Mouse (Mus musculus) forebrain, embryonic 13.5 days (tissue): ENCODE results near the gene Dctn1. TPM values are rescaled to one million over a fixed set of nuclear protein-coding genes. Genes with fewer than 3 reads are reported as not detected.
A peak's percentile ranks its signal among the peaks of the same experiment; 100 is the strongest.

Experiments used
- ATAC-seq: fragments of 200-750 bp; cut with Nextera tagmentation; 2 replicates; pipeline ENCODE4 v1.8.0; 2017
- H3K27ac ChIP-seq: fragments of 300-500 bp; sonication (generic); 2 replicates; pipeline ENCODE4 v1.5.1; 2015; ENCODE audit warnings: inconsistent platforms, mild to moderate bottlenecking, moderate library complexity
- H3K27me3 ChIP-seq: fragments of 300-500 bp; sonication (generic); 2 replicates; pipeline ENCODE4 v1.6.1; 2015; ENCODE audit warnings: mild to moderate bottlenecking, inconsistent platforms
- H3K36me3 ChIP-seq: fragments of 300-500 bp; sonication (generic); 2 replicates; pipeline ENCODE4 v1.6.1; 2015; ENCODE audit warnings: mild to moderate bottlenecking, inconsistent platforms; ENCODE audit not compliant: poor library complexity, severe bottlenecking
- H3K4me1 ChIP-seq: fragments of 300-500 bp; sonication (generic); 2 replicates; pipeline ENCODE4 v1.6.1; 2015; ENCODE audit warnings: inconsistent platforms
- H3K4me2 ChIP-seq: fragments of 300-500 bp; sonication (generic); 2 replicates; pipeline ENCODE4 v1.6.1; 2015; ENCODE audit warnings: inconsistent platforms, mild to moderate bottlenecking, moderate library complexity
- H3K4me3 ChIP-seq: fragments of 300-500 bp; sonication (generic); 2 replicates; pipeline ENCODE4 v1.5.1; 2015; ENCODE audit warnings: mild to moderate bottlenecking, inconsistent platforms
- H3K9ac ChIP-seq: fragments of 300-500 bp; sonication (generic); 2 replicates; pipeline ENCODE4 v1.6.1; 2015; ENCODE audit warnings: mild to moderate bottlenecking, inconsistent platforms
- H3K9me3 ChIP-seq: fragments of 300-500 bp; sonication (generic); replicated peaks from 2 replicates; pipeline ENCODE4 v1.6.1; 2016; ENCODE audit warnings: inconsistent platforms
- WGBS: fragments of 180-500 bp; shearing (Covaris S2); methylation state at CpG from one replicate; pipeline ENCODE4 v1.1.7; 2015; 5-methylcytosine and 5-hydroxymethylcytosine counted together
- polyA plus RNA-seq: library from polyadenylated mRNA; unstranded; fragments of >200 nt; fragmentation: Nextera tagmentation; extraction: Ambion mirVana; gene quantifications from 2 replicates; pipeline ENCODE4 v1.2.1, GENCODE M21; 2015

The Dctn1 gene
- polyA plus RNA-seq, 1 experiment from 2014 or later: 108 TPM

DNA sequence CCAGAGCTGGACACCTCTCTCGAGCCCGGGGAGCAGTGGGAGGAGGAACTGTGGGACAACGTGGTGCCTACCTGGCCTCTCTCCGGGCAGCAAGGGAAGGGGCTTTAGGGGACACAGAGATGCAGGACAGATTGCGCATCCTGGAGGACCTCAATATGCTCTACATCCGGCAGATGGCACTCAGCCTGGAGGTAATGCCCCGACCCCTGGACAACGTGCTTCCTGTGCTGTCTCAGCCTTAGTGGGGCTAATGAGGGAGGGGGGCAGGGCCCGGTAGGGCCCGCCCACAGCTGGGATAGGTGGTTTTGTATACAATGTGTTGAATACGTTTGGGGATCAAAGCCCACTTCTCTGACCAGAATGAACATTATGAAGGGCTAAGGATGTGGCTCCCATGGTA is 27.7 kb upstream of the Dctn1 start:
- H3K9ac ChIP-seq: peak overlapping the region; percentile 70
- H3K27ac ChIP-seq: peak overlapping the region; percentile 78
- peak overlapping the region; percentile 41 for H3K4me3 ChIP-seq
- H3K9me3 ChIP-seq: no peaks in the 10 kb centered on the region
- 2% methylated on average over 11 of the region's 11 CpGs for WGBS
- H3K4me1 ChIP-seq: peaks cover 41% of the 10 kb centered on the region
- no peaks in the 10 kb centered on the region for H3K36me3 ChIP-seq
- peak overlapping the region; percentile 67 for H3K4me2 ChIP-seq
- peak; percentile 10; the same call in 1 of the 2 replicates for ATAC-seq
- peaks cover 32% of the 10 kb centered on the region for H3K27me3 ChIP-seq

- Histone ChIP-seq H3K27me3 (peaks cover 24% of the 10 kb centered on the region), H3K9ac (no peak overlapping the region), H3K9me3 (no peaks in the 10 kb centered on the region), H3K4me1 (peaks cover 41% of the 10 kb centered on the region), H3K27ac (no peak overlapping the region), H3K4me3 (no peak overlapping the region), H3K4me2 (no peak overlapping the region), H3K36me3 (no peaks in the 10 kb centered on the region)
- no peak for ATAC-seq
- WGBS: 93% methylated on average over 8 of the region's 8 CpGs
These were observed 25.7 kb upstream of the Dctn1 start for GRCm38 (mm10) chr6:83140044-83140443.

- peaks cover 30% of the 10 kb centered on the region for H3K4me1 ChIP-seq
- H3K36me3 ChIP-seq: no peaks in the 10 kb centered on the region
- no peak for ATAC-seq
- H3K4me2 ChIP-seq: peak overlapping the region; percentile 65
- no peaks in the 10 kb centered on the region for H3K9me3 ChIP-seq
- H3K9ac ChIP-seq: peak overlapping the region; percentile 62
- H3K4me3 ChIP-seq: no peak overlapping the region
- peaks cover 8% of the 10 kb centered on the region for H3K27me3 ChIP-seq
- H3K27ac ChIP-seq: no peak overlapping the region
- WGBS: 31% methylated on average over 4 of the region's 4 CpGs
These were observed 24.1 kb upstream of the Dctn1 start for GRCm38 (mm10) chr6:83141636-83142035.

DNA sequence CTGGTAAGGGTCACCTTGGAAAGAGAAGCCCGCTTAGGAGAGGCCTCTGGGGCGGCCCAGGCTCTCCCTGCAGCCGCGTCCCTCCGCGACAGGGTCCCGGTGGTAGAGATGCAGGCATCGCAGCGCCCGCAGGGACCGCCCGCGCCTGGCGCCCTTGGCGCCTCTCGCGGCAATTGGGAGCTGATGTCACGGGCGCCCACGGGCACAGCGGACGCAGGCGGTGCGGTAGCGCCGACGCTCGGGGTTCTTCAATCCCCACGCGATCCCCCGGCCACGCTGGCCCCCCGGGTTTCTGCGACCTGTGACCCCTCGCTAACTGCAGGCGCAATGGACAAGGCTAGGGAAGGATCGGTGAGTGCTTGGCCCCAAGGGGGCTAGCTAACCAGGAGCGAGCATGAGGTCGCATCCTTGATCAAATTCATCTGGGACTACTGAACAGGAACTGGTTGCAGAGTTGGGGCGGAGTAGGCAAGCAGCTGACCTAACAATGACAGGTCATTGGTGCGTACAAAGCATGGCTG is 23.4 kb upstream of the Dctn1 start:
- H3K4me2 ChIP-seq: peak overlapping the region; percentile 65
- 4% methylated on average over 41 of the region's 41 CpGs for WGBS
- H3K27me3 ChIP-seq: peaks cover 7% of the 10 kb centered on the region
- peaks cover 23% of the 10 kb centered on the region for H3K4me1 ChIP-seq
- peak overlapping the region; percentile 34 for H3K4me3 ChIP-seq
- no peaks in the 10 kb centered on the region for H3K36me3 ChIP-seq
- H3K9ac ChIP-seq: peak overlapping the region; percentile 62
- H3K27ac ChIP-seq: no peak overlapping the region
- H3K9me3 ChIP-seq: no peaks in the 10 kb centered on the region
- no peak for ATAC-seq

DNA sequence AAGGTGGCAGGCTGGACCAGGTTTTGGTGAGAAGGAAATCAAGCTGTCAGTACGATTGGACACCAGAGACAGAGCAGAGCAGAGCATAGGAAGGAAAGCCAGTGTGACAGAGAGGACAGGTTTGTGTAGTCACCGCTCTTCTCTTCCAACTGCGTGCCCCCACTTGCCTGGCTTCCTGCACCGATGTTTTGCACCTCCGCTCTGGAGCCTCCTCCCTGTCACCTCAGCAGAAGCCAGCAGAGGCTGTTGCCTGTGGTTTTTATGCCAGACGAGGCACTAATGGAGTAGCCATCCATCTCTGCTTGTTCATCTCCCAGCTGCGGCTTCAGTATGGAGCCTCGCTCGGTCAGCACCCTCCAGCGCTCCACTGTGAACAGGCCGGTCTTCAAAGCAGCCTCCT is 22.8 kb upstream of the Dctn1 start:
- WGBS: 60% methylated on average over 11 of the region's 11 CpGs

GRCm38 (mm10) chr6:83145209-83145608 is 20.5 kb upstream of the Dctn1 start:
- Histone ChIP-seq H3K4me3 (no peak overlapping the region), H3K27me3 (peaks cover 7% of the 10 kb centered on the region), H3K4me1 (peaks cover 9% of the 10 kb centered on the region), H3K36me3 (peaks cover 14% of the 10 kb centered on the region; the same call in 1 of the 2 replicates), H3K4me2 (no peak overlapping the region), H3K27ac (no peak overlapping the region), H3K9me3 (no peaks in the 10 kb centered on the region), H3K9ac (no peak overlapping the region)
- no peak for ATAC-seq
- WGBS: 86% methylated on average over 2 of the region's 2 CpGs

More for the DNA sequence above, 22.8 kb upstream of the Dctn1 start:
- Histone ChIP-seq H3K4me1 (peaks cover 17% of the 10 kb centered on the region), H3K27me3 (peaks cover 7% of the 10 kb centered on the region), H3K4me2 (peak overlapping the region; percentile 65; the same call in 1 of the 2 replicates), H3K9me3 (no peaks in the 10 kb centered on the region), H3K27ac (no peak overlapping the region), H3K4me3 (no peak overlapping the region), H3K36me3 (0 out of 2 replicates have a peak, but pooled peaks cover under 1% of the 10 kb centered on the region), H3K9ac (no peak overlapping the region)
- ATAC-seq: no peak

DNA sequence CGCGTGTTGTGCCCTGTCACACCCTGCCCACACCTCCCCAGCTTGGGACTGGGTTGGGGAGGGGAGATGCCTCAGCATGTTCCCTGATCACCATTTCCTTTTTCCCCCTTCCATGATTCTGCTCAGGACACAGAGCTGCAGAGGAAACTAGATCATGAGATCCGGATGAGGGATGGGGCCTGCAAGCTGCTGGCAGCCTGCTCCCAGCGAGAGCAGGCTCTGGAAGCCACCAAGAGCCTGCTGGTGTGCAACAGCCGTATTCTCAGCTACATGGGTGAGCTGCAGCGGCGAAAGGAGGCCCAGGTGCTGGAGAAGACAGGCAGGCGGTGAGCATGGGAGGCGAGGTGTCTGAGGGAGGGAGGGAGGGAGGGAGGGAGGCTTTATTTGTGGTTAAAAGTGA is 19.9 kb upstream of the Dctn1 start:
- ATAC-seq: no peak
- Histone ChIP-seq H3K36me3 (peaks cover 17% of the 10 kb centered on the region), H3K27me3 (peaks cover 7% of the 10 kb centered on the region), H3K4me1 (peaks cover 9% of the 10 kb centered on the region), H3K27ac (no peak overlapping the region), H3K9me3 (no peaks in the 10 kb centered on the region), H3K4me3 (no peak overlapping the region), H3K4me2 (no peak overlapping the region), H3K9ac (no peak overlapping the region)
- 76% methylated on average over 9 of the region's 9 CpGs for WGBS

DNA sequence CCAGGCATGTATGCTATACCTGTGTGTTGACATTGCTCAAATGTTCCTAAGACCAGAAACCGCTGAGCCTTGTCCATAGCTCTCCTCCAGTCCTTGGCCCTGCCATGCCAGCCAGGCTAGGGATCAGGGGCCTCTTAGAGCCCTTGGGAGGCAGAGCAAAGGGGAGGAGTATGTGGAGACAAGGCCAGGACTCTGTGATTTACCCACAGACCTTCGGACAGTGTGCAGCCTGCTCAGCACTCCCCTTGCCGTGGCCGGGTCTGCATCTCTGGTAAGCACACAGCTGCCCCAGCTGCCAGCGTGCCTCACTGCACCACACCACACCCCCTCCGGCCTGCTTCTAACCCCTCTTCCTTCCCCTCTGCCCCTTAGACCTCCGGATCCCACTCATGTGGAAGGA is 18.4 kb upstream of the Dctn1 start:
- Histone ChIP-seq H3K27me3 (peaks cover 3% of the 10 kb centered on the region), H3K4me1 (peaks cover 8% of the 10 kb centered on the region), H3K36me3 (peaks cover 30% of the 10 kb centered on the region), H3K27ac (no peak overlapping the region), H3K4me3 (no peak overlapping the region), H3K9me3 (no peaks in the 10 kb centered on the region), H3K9ac (no peak overlapping the region), H3K4me2 (no peak overlapping the region)
- ATAC-seq: no peak
- WGBS: 56% methylated on average over 7 of the region's 7 CpGs

DNA sequence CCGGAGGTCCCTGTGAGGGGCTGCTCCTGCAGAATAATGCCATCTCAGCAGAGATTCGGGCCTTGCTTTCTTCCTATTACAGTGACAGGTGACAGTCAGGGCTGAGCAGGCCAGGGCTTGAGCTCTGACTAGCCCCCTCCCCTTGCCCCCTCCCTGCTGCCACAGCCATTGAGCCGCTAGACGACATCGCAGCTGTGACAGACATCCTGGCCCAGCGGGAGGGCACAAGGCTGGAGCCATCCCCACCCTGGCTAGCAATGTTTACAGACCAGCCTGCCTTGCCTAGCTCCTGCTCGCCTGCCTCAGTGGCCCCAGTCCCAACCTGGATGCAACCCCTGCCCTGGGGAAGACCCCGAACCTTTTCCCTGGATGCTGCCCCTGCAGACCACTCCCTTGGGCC is 14.0 kb upstream of the Dctn1 start:
- H3K4me1 ChIP-seq: peaks cover 31% of the 10 kb centered on the region
- H3K4me3 ChIP-seq: no peak overlapping the region
- no peaks in the 10 kb centered on the region for H3K27me3 ChIP-seq
- no peak for ATAC-seq
- no peak overlapping the region for H3K27ac ChIP-seq
- peak overlapping the region; percentile 45 for H3K9ac ChIP-seq
- H3K36me3 ChIP-seq: peaks cover 39% of the 10 kb centered on the region
- no peak overlapping the region for H3K4me2 ChIP-seq
- 26% methylated on average over 8 of the region's 8 CpGs for WGBS
- no peaks in the 10 kb centered on the region for H3K9me3 ChIP-seq

GRCm38 (mm10) chr6:83153038-83153437 is 12.7 kb upstream of the Dctn1 start:
- Histone ChIP-seq H3K4me3 (no peak overlapping the region), H3K9ac (no peak overlapping the region), H3K27ac (no peak overlapping the region), H3K9me3 (no peaks in the 10 kb centered on the region), H3K4me1 (peaks cover 32% of the 10 kb centered on the region), H3K36me3 (peaks cover 38% of the 10 kb centered on the region), H3K27me3 (no peaks in the 10 kb centered on the region), H3K4me2 (no peak overlapping the region)
- WGBS: 87% methylated on average over 12 of the region's 12 CpGs
- ATAC-seq: no peak

- H3K27me3 ChIP-seq: no peaks in the 10 kb centered on the region
- no peak overlapping the region for H3K4me2 ChIP-seq
- 80% methylated on average over 5 of the region's 5 CpGs for WGBS
- no peak overlapping the region for H3K27ac ChIP-seq
- H3K4me1 ChIP-seq: peaks cover 32% of the 10 kb centered on the region
- no peak overlapping the region for H3K4me3 ChIP-seq
- ATAC-seq: no peak
- no peaks in the 10 kb centered on the region for H3K9me3 ChIP-seq
- H3K9ac ChIP-seq: no peak overlapping the region
- H3K36me3 ChIP-seq: peaks cover 37% of the 10 kb centered on the region
These were observed 12.2 kb upstream of the Dctn1 start for GRCm38 (mm10) chr6:83153485-83153884.

GRCm38 (mm10) chr6:83155552-83156238 is 10.0 kb upstream of the Dctn1 start:
- Histone ChIP-seq H3K4me2 (peak overlapping the region; percentile 84), H3K9me3 (no peaks in the 10 kb centered on the region), H3K27ac (0 out of 2 replicates have a peak overlapping the region, but pooled peaks have one; percentile 19), H3K36me3 (peaks cover 23% of the 10 kb centered on the region), H3K27me3 (peaks cover 9% of the 10 kb centered on the region), H3K4me1 (peaks cover 32% of the 10 kb centered on the region), H3K9ac (peak overlapping the region; percentile 73), H3K4me3 (peak overlapping the region; percentile 60)
- ATAC-seq: peak; percentile 48
- 7% methylated on average over 23 of the region's 23 CpGs for WGBS
